Mouse (Mus musculus): ENCODE data around the gene C1qtnf7.

DNA sequence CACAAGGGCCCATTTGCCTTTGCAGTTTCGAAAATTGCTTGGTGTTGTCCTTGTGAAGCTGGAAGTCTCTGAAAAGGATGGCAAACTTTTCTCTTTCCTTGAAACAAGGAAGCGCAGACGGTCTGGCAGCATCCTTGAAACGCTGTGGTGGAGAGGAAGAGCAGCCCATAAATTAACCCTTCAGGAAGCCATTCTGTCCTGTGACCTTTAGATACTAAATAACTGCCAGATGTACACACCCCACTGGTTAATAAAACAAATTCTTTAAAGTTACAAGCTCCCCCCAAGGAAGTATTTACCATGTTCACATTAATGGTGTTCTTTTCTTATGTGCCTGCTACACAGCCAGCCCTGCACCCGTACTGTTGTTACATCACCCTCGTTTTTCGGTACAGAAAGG lies 6.0 kb downstream of the C1qtnf7 start:
- no peak for TF ChIP-seq CTCF (IDR thresholded peaks at IDR 0.05; ENCODE audit: low read depth, low read length)
- no peak for TF ChIP-seq POLR2A (IDR thresholded peaks at IDR 0.05; ENCODE audit: extremely low read depth, insufficient read depth, low read length)
